Mouse (Mus musculus) CH12.LX (cell line): ENCODE measurements at regions not wholly inside any gene's neighbourhood (a gene's known extent, or its start where the extent isn't known, plus 50 kb on each side); places are given as distances from the start of the nearest gene placed in this dataset.

ENCODE experiments used
- SIN3A ChIP-seq: IDR thresholded peaks from 2 replicates; pipeline ENCODE4 v1.6.1; 2012; ENCODE audit warnings: low read length, improper control_type of control experiment, inconsistent platforms
- TBP ChIP-seq: conservative IDR thresholded peaks from 2 replicates; pipeline ENCODE4 v1.6.1; 2011; ENCODE audit warnings: low read depth, low read length, improper control_type of control experiment

- TF ChIP-seq SIN3A (no peak), TBP (no peak)
Observed at GRCm38 (mm10) chrX:99556876-99557354, 85.8 kb upstream of the Pja1 start.
